Mouse (Mus musculus) thymus, adult 18-20 months (tissue): Measurements from ENCODE around the gene 1700025B11Rik.
"Not testable (repeated sequence)": the region's sequence is repeated elsewhere in the genome, so short reads cannot be mapped to it uniquely, and the experiment has no call there.

Source experiments
- DNase-seq, 2 experiments: peaks; one replicate each; pipeline ENCODE4 v3.0.0; 2022; ENCODE audit warnings: mixed read lengths in 2 of 2

The 1700025B11Rik gene

GRCm38 (mm10) chr15:77561792-77562191 lies at the start of gene 1700025B11Rik:
Gene 1700025B11Rik, minus strand, starts transcription at chr15:77561892.
- DNase-seq = no peak

- no peak for DNase-seq
These were observed 44.4 kb upstream of the 1700025B11Rik start for GRCm38 (mm10) chr15:77606069-77606468.

- DNase-seq = no peak
These were observed 37.3 kb upstream of the 1700025B11Rik start, which contains the start of gene Gm36245 for GRCm38 (mm10) chr15:77598958-77599357. Gene Gm36245, plus strand, starts transcription at chr15:77599258.

- DNase-seq = no peak
These were observed 36.7 kb upstream of the 1700025B11Rik start for GRCm38 (mm10) chr15:77598429-77598828.

GRCm38 (mm10) chr15:77595961-77596360 lies 34.3 kb upstream of the 1700025B11Rik start, which contains the start of gene Apol10b:
Gene Apol10b, minus strand, starts transcription at chr15:77596125.
- DNase-seq = no peak

- DNase-seq = no peak
These were observed 31.9 kb upstream of the 1700025B11Rik start for GRCm38 (mm10) chr15:77593557-77593956.

GRCm38 (mm10) chr15:77590881-77591280 lies 29.2 kb upstream of the 1700025B11Rik start:
- DNase-seq = no peak

GRCm38 (mm10) chr15:77588981-77589380 lies 27.3 kb upstream of the 1700025B11Rik start:
- no peak for DNase-seq

- no peak for DNase-seq
These were observed 25.3 kb upstream of the 1700025B11Rik start for GRCm38 (mm10) chr15:77587026-77587425.

GRCm38 (mm10) chr15:77581681-77582080 lies 20.0 kb upstream of the 1700025B11Rik start:
- DNase-seq = no peak

- DNase-seq = no peak
These were observed 17.6 kb upstream of the 1700025B11Rik start for GRCm38 (mm10) chr15:77579311-77579710.

GRCm38 (mm10) chr15:77578801-77579200 lies 17.1 kb upstream of the 1700025B11Rik start:
- DNase-seq = no peak

GRCm38 (mm10) chr15:77563219-77563618 lies 1.5 kb upstream of the 1700025B11Rik start:
- DNase-seq = no peak

GRCm38 (mm10) chr15:77539221-77539620 lies 22.5 kb downstream of the 1700025B11Rik start:
- not testable (repeated sequence) for DNase-seq

GRCm38 (mm10) chr15:77533216-77533615 lies 28.5 kb downstream of the 1700025B11Rik start, which contains the start of gene Apol7c:
Gene Apol7c, minus strand, starts transcription at chr15:77533316.
- no peak for DNase-seq

- DNase-seq = peak in 1 of 2 experiments; percentile 16
These were observed 38.4 kb downstream of the 1700025B11Rik start for GRCm38 (mm10) chr15:77523186-77523843.

- DNase-seq = not testable (repeated sequence)
These were observed 41.1 kb downstream of the 1700025B11Rik start for GRCm38 (mm10) chr15:77520596-77520995.
